Mouse (Mus musculus) hindbrain, embryonic 13.5 days (tissue): ENCODE data around the gene Gzmk. TPM values are rescaled to one million over a fixed set of nuclear protein-coding genes. Genes with fewer than 3 reads are reported as not detected.

ENCODE experiments used
- ATAC-seq: fragments of 200-750 bp; cut with Nextera tagmentation; 2 replicates; pipeline ENCODE4 v1.8.0; 2017; ENCODE audit warnings: moderate TSS enrichment; ENCODE audit not compliant: low FRiP score
- H3K27ac ChIP-seq: fragments of 300-500 bp; sonication (generic); 2 replicates; pipeline ENCODE4 v1.5.1; 2015; ENCODE audit warnings: inconsistent platforms, mild to moderate bottlenecking, moderate library complexity
- H3K27me3 ChIP-seq: fragments of 300-500 bp; sonication (generic); 2 replicates; pipeline ENCODE4 v1.6.1; 2015; ENCODE audit warnings: mild to moderate bottlenecking, inconsistent platforms
- H3K36me3 ChIP-seq: fragments of 300-500 bp; sonication (generic); 2 replicates; pipeline ENCODE4 v1.6.1; 2015; ENCODE audit warnings: mild to moderate bottlenecking, inconsistent platforms
- H3K4me1 ChIP-seq: fragments of 300-500 bp; sonication (generic); replicated peaks from 2 replicates; pipeline ENCODE4 v1.6.1; 2015; ENCODE audit warnings: inconsistent platforms
- H3K4me2 ChIP-seq: fragments of 300-500 bp; sonication (generic); 2 replicates; pipeline ENCODE4 v1.6.1; 2015; ENCODE audit warnings: inconsistent platforms, mild to moderate bottlenecking, moderate library complexity
- H3K4me3 ChIP-seq: fragments of 300-500 bp; sonication (generic); 2 replicates; pipeline ENCODE4 v1.5.1; 2015; ENCODE audit warnings: mild to moderate bottlenecking, inconsistent platforms
- H3K9ac ChIP-seq: fragments of 300-500 bp; sonication (generic); 2 replicates; pipeline ENCODE4 v1.6.1; 2015; ENCODE audit warnings: mild to moderate bottlenecking, inconsistent platforms
- H3K9me3 ChIP-seq: fragments of 300-500 bp; sonication (generic); 2 replicates; pipeline ENCODE4 v1.6.1; 2016; ENCODE audit warnings: inconsistent platforms
- WGBS: fragments of 180-500 bp; shearing (Covaris S2); methylation state at CpG from one replicate; pipeline ENCODE4 v1.1.7; 2015; 5-methylcytosine and 5-hydroxymethylcytosine counted together
- polyA plus RNA-seq: library from polyadenylated mRNA; unstranded; fragments of >200 nt; fragmentation: Nextera tagmentation; extraction: Ambion mirVana; gene quantifications from 2 replicates; pipeline ENCODE4 v1.2.1, GENCODE M21; 2015

The Gzmk gene
- polyA plus RNA-seq, 1 experiment from 2014 or later = not detected

DNA sequence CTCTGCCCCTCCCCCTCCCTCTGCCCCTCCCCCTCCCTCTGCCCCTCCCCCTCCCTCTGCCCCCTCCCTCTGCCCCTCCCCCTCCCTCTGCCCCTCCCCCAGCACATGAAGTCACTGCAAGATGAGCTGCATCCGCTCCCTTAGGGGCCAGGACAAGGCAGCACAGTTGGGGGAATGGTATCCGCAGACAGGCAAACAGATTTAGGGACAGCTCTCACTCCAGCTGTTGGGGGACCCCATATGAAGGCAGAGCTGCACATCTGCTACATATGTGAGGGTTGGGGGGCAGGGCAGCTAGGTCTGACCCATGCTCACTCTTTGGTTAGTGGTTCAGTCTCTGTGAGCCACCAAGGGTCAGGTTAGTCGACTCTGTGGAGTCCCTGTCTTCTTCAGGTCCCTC is 26.4 kb downstream of the Gzmk start:
- Histone ChIP-seq H3K36me3 (no peaks in the 10 kb centered on the region), H3K9me3 (no peaks in the 10 kb centered on the region), H3K4me2 (no peak overlapping the region), H3K27me3 (no peaks in the 10 kb centered on the region), H3K27ac (no peak overlapping the region), H3K4me3 (no peak overlapping the region), H3K9ac (no peak overlapping the region), H3K4me1 (no peaks in the 10 kb centered on the region; the same call in 1 of the 2 replicates)
- 71% methylated on average over 3 of the region's 3 CpGs for WGBS
- ATAC-seq = no peak

GRCm38 (mm10) chr13:113197872-113198502 is 27.7 kb downstream of the Gzmk start:
- no peak for ATAC-seq
- no peaks in the 10 kb centered on the region for H3K36me3 ChIP-seq
- no peak overlapping the region for H3K4me3 ChIP-seq
- no peaks in the 10 kb centered on the region for H3K27me3 ChIP-seq
- H3K4me1 ChIP-seq = no peaks in the 10 kb centered on the region; the same call in 1 of the 2 replicates
- WGBS = 77% methylated on average over 9 of the region's 9 CpGs
- no peak overlapping the region for H3K27ac ChIP-seq
- H3K9ac ChIP-seq = no peak overlapping the region
- no peaks in the 10 kb centered on the region for H3K9me3 ChIP-seq
- H3K4me2 ChIP-seq = no peak overlapping the region

GRCm38 (mm10) chr13:113196808-113197674 is 28.7 kb downstream of the Gzmk start:
- no peaks in the 10 kb centered on the region for H3K9me3 ChIP-seq
- WGBS = 57% methylated on average over 13 of the region's 13 CpGs
- no peaks in the 10 kb centered on the region for H3K36me3 ChIP-seq
- no peak for ATAC-seq
- H3K9ac ChIP-seq = no peak overlapping the region
- no peak overlapping the region for H3K27ac ChIP-seq
- no peaks in the 10 kb centered on the region for H3K27me3 ChIP-seq
- no peak overlapping the region for H3K4me3 ChIP-seq
- H3K4me1 ChIP-seq = no peaks in the 10 kb centered on the region; the same call in 1 of the 2 replicates
- H3K4me2 ChIP-seq = no peak overlapping the region

GRCm38 (mm10) chr13:113183720-113184119 is 42.0 kb downstream of the Gzmk start:
- Histone ChIP-seq H3K9ac (no peak overlapping the region), H3K4me2 (no peak overlapping the region), H3K4me1 (no peaks in the 10 kb centered on the region), H3K9me3 (0 out of 2 replicates have a peak, but pooled peaks cover 3% of the 10 kb centered on the region), H3K4me3 (no peak overlapping the region), H3K27ac (no peak overlapping the region), H3K27me3 (no peaks in the 10 kb centered on the region), H3K36me3 (no peaks in the 10 kb centered on the region)
- 94% methylated on average over 4 of the region's 4 CpGs for WGBS
- ATAC-seq = no peak

GRCm38 (mm10) chr13:113183310-113183709 is 42.4 kb downstream of the Gzmk start:
- H3K9me3 ChIP-seq = no peaks in the 10 kb centered on the region
- no peak overlapping the region for H3K4me3 ChIP-seq
- no peaks in the 10 kb centered on the region for H3K4me1 ChIP-seq
- 90% methylated on average over 8 of the region's 8 CpGs for WGBS
- no peak overlapping the region for H3K27ac ChIP-seq
- no peak overlapping the region for H3K9ac ChIP-seq
- H3K36me3 ChIP-seq = no peaks in the 10 kb centered on the region
- H3K27me3 ChIP-seq = no peaks in the 10 kb centered on the region
- ATAC-seq = no peak
- no peak overlapping the region for H3K4me2 ChIP-seq

- H3K27me3 ChIP-seq = no peaks in the 10 kb centered on the region
- H3K36me3 ChIP-seq = no peaks in the 10 kb centered on the region
- no peaks in the 10 kb centered on the region for H3K4me1 ChIP-seq
- H3K9ac ChIP-seq = no peak overlapping the region
- no peaks in the 10 kb centered on the region for H3K9me3 ChIP-seq
- H3K27ac ChIP-seq = no peak overlapping the region
- no peak for ATAC-seq
- WGBS = 91% methylated on average over 6 of the region's 6 CpGs
- H3K4me3 ChIP-seq = no peak overlapping the region
- H3K4me2 ChIP-seq = no peak overlapping the region
Measured at GRCm38 (mm10) chr13:113174162-113174561, 51.5 kb downstream of the Gzmk start.

GRCm38 (mm10) chr13:113170256-113170655 is 55.5 kb downstream of the Gzmk start:
- H3K27ac ChIP-seq = no peak overlapping the region
- no peak for ATAC-seq
- H3K9ac ChIP-seq = no peak overlapping the region

GRCm38 (mm10) chr13:113168018-113168534 is 57.6 kb downstream of the Gzmk start:
- WGBS = 86% methylated on average over 9 of the region's 9 CpGs

More at GRCm38 (mm10) chr13:113170256-113170655, 55.5 kb downstream of the Gzmk start:
- Histone ChIP-seq H3K4me3 (no peak overlapping the region), H3K9me3 (no peaks in the 10 kb centered on the region), H3K27me3 (no peaks in the 10 kb centered on the region), H3K4me2 (no peak overlapping the region), H3K36me3 (no peaks in the 10 kb centered on the region), H3K4me1 (no peaks in the 10 kb centered on the region)

DNA sequence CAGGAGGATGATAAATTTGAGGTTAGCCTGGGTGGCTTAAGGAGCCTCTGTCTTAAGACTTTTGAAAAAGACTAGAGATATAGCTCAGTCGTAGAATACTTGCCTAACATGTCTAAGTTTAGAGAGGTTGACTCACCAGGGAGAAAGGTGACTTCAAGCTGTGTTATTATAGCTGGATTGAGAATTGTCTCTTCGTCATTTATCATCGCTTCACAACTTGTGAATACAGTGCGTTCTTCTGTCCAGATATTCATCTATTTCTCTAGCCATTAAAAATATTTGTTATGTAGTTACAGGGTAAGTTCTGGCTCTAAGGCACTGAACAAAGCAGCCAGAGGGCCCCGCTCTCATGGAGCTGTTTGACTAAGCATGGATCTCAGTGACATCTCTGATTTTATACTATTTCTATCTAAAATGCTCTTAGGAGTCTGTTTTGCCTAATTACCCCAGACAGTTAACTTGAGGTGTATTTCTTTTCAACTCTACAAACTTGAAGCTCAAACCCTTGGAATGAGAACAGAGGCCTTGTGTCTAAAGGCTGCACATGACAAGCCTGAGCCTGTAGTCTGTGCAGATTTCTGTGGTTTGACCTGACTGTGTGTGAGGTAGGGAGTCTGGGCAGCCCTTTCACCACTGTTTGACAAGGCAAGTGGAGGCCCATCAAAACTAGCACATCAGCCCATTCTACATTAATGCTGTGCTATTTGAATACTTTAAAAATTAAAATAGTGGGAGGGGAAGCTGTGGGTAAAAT is 61.3 kb downstream of the Gzmk start:
- H3K9ac ChIP-seq = no peak overlapping the region
- H3K27ac ChIP-seq = no peak overlapping the region
- no peaks in the 10 kb centered on the region for H3K9me3 ChIP-seq
- 90% methylated on average over 5 of the region's 5 CpGs for WGBS
- H3K4me2 ChIP-seq = no peak overlapping the region
- no peak overlapping the region for H3K4me3 ChIP-seq
- H3K27me3 ChIP-seq = no peaks in the 10 kb centered on the region
- no peaks in the 10 kb centered on the region for H3K4me1 ChIP-seq
- no peak for ATAC-seq
- H3K36me3 ChIP-seq = no peaks in the 10 kb centered on the region

More at GRCm38 (mm10) chr13:113168018-113168534, 57.6 kb downstream of the Gzmk start:
- no peak overlapping the region for H3K4me2 ChIP-seq
- no peaks in the 10 kb centered on the region for H3K4me1 ChIP-seq
- H3K9ac ChIP-seq = no peak overlapping the region
- ATAC-seq = no peak
- H3K4me3 ChIP-seq = no peak overlapping the region
- H3K36me3 ChIP-seq = no peaks in the 10 kb centered on the region
- no peak overlapping the region for H3K27ac ChIP-seq
- H3K27me3 ChIP-seq = no peaks in the 10 kb centered on the region
- no peaks in the 10 kb centered on the region for H3K9me3 ChIP-seq

- WGBS = 87% methylated on average over 4 of the region's 4 CpGs
- Histone ChIP-seq H3K27ac (no peak overlapping the region), H3K27me3 (no peaks in the 10 kb centered on the region), H3K4me2 (no peak overlapping the region), H3K36me3 (no peaks in the 10 kb centered on the region), H3K4me3 (no peak overlapping the region), H3K4me1 (no peaks in the 10 kb centered on the region), H3K9ac (no peak overlapping the region), H3K9me3 (no peaks in the 10 kb centered on the region)
- ATAC-seq = no peak
Measured at GRCm38 (mm10) chr13:113151556-113151955, 74.2 kb downstream of the Gzmk start.

DNA sequence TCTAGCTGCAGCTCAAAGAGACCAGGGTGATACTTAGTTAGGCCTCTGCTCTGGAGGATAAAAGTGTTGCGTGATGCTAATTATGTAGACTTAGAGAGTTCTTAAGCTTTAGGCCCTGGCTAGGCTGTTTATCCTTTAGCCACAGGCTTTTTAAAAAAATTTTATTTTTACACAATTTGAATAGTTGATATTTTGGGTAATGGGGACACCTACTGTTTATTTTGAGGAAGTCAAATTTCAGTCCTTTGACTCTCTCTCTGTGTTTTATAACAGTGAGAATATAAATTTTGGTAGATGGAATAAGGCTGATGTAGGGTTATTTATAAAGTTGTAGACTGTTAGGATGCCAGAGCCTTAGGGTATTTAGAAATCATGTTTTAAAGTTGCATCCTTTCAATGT is 86.1 kb downstream of the Gzmk start:
- WGBS = 91% methylated on average over 1 of the region's 1 CpGs
- no peak for ATAC-seq
- no peak overlapping the region for H3K9ac ChIP-seq

GRCm38 (mm10) chr13:113129974-113130373 is 95.7 kb downstream of the Gzmk start:
- H3K27me3 ChIP-seq = no peaks in the 10 kb centered on the region
- ATAC-seq = peak; percentile 74

More for the DNA sequence above, 86.1 kb downstream of the Gzmk start:
- no peaks in the 10 kb centered on the region for H3K36me3 ChIP-seq
- H3K9me3 ChIP-seq = no peaks in the 10 kb centered on the region
- no peaks in the 10 kb centered on the region for H3K27me3 ChIP-seq
- no peak overlapping the region for H3K27ac ChIP-seq
- no peak overlapping the region for H3K4me3 ChIP-seq
- H3K4me2 ChIP-seq = no peak overlapping the region
- H3K4me1 ChIP-seq = no peaks in the 10 kb centered on the region

More at GRCm38 (mm10) chr13:113129974-113130373, 95.7 kb downstream of the Gzmk start:
- Histone ChIP-seq H3K27ac (no peak overlapping the region), H3K4me3 (no peak overlapping the region), H3K4me1 (no peaks in the 10 kb centered on the region), H3K36me3 (no peaks in the 10 kb centered on the region), H3K9ac (no peak overlapping the region), H3K4me2 (no peak overlapping the region), H3K9me3 (no peaks in the 10 kb centered on the region)
- 72% methylated on average over 1 of the region's 1 CpGs for WGBS
